Mouse (Mus musculus) adrenal gland, adult (tissue): ENCODE measurements at regions not wholly inside any gene's neighbourhood (a gene's known extent, or its start where the extent isn't known, plus 50 kb on each side); places are given as distances from the start of the nearest gene placed in this dataset.

Experiments used
- DNase-seq, 2 experiments: peaks; one replicate each; pipeline ENCODE4 v3.0.0; 2022 to 2023; ENCODE audit warnings: low spot score in 1 of 2; ENCODE audit not compliant: inconsistent age in 2 of 2

DNA sequence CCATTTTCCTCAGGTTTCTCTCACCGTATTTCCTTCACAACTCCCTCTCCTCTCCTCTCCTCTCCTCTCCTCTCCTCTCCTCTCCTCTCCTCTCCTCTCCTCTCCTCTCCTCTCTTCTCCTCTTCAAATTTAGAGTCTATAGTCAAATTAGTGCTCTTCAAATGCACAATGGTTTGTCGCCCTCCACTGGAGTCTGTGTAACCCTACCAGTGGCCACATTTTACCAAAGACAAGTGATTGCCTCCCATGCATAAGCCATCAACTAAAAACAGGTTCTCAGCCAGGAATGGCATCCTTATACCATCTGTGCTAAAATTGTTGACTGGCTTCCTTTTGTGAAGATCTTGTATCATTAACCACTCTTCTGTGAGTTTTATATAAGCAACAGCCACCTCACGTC is 979.5 kb upstream of the Adam24 start:
- peak in 1 of 2 experiments; percentile 24 for DNase-seq

DNA sequence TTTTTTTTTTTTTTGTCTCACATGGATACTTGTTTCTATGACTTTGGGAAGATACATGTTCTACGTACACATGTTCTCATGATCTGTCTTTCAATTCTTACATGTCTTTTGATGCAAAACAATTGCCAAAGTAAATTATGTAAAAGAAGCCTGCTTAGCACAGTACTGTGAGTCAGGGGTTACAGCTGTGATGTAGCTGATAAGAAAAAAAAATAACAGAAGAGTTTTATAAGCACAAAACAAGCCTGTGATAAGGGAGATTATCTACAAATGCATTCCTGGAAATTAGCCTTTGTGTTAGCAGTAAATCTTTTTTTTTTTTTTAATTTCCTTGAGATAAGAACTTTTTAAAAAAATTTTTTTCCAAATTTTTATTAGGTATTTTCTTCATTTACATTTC is 969.0 kb upstream of the Adam24 start:
- DNase-seq = no peak

DNA sequence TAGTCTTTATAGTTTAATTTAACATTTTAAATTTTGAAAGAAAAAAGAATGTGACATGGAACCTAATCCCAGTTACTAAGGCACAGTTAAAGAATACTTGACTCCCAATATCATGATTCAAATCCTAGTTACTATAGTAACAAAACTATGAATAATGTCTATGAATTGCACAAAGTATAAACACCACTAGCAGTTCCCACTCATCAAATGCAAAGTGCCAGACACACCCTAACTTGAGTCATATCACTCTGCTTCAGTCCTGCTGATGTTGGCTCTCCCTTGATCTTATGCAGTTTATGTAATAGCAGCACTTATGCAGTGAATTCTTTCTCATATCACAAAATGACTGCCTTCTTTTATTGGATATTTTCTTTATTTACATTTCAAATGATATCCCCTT is 932.5 kb upstream of the Adam24 start:
- DNase-seq = no peak

DNA sequence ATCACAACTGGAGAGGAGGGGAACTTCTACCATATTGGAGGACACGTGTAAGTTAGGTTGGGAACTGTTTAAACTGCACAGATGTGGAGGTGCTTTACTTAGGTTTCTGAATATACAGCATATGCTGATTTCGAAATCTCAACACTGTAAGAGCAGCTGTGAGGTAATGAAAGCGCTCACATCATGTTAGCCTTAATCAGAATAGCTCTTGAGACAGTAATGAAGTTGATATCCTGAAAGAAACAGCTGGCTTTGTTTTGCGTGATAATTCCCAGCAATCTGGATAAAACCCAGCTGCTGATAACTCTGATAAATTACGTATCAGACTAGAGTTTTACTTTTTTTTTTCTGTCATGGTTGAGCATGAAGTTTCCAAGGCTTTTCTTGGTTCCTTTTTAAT is 928.7 kb upstream of the Adam24 start:
- DNase-seq = no peak

DNA sequence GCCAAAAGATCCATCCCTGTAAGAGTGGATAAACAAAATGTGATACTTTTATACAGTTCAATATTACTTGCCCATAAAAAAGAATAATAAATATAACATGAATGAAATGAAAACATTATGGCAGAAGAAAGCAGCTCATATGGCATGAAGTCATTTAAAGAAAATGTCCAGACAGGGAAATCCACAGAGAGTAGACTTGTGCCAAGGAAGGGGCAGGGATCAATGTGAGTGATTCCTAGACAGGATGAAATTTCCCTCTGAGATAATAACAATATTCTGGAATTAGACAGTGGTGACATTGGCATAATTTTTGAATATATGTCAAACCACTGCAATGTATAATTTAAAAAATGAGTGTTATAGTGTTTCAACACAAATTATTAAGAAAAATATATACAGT is 915.0 kb upstream of the Adam24 start:
- DNase-seq = no peak

DNA sequence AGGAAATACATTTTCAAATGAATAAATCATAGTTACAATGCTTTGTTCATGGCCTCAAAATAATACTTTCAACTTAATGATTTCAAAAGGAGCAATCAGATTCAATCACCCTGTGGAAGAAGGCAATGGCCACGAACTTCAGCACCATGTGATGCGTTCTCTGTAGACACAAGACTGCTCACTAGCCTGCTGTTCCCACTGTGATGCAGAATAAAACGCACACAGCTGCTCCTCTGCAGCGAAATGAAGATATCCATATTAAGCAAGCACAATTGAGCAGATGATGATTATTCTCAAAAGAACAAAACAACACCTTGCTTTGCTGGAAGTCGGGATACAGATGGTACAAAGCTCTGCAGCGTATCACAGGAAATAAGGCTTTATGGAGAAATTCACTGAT is 895.4 kb upstream of the Adam24 start:
- DNase-seq = no peak

DNA sequence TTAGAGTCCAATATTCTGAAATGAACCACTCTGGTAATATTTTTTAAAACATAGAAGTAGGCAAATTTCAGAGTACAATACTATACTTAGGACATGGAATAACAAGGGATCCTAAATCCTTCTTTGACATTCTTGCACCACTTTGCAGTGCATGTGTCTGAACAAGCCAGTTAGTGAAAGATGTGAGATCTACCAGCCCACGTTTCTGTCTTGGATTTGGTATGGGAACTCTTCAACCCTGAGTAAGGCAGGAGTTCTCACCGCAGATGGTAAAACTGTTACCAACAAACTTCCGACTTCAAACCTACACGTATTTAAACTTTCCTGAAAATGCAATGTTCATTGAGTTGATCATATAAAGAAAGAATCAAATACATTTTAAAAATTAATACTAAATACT is 894.7 kb upstream of the Adam24 start:
- no peak for DNase-seq

DNA sequence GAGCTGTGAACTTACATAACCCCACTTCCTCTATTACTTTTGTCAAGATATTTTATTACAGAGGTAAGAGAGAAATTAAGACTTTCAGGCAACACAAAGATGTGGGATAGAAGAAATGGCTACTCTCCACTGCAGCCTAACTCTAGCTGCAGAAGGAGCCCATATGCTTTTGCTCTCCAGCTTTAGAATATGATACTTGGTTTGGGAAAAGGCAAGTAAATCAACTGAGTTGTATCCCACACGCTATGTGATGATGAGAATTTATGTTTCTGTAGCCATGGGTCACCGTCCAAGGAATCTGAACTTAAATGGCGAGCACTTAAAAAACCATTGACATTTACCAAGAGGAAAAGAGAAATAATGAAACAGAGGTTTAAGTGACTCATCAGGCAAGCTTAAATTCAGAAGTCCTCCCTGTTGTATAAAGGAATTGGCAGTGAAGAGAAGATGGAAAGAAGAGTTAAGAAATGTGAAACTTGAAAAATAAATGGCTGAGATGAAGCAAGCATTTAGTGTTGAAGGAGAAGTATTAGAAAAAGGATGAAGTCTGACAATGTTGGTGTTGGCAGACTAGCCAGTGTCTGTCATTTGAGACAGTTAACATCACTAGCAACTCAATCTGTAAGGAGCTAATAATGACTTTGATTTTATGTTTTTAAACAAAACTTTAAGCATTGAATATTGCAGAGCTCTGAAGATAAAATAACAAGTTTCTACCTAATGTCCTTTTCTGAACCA is 893.3 kb upstream of the Adam24 start:
- no peak for DNase-seq

DNA sequence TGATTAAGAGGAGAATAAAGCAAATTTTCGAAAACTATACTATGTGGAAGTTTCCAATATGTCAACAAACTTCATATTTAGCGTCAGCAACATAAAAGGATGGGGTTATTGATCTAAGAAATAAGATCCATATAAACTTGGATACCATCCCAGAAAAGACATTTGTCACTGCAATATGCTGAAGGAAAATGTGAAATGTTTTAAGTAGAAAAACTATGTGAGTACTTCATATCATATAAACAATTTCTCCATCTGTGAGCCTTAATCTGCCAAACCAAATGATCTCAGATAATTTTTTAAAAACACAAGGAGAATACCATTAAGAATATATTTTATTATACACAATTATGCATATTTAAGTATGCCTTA is 892.7 kb upstream of the Adam24 start:
- no peak for DNase-seq
